Mouse (Mus musculus) limb, embryonic 14.5 days (tissue): ENCODE measurements at regions not wholly inside any gene's neighbourhood (a gene's known extent, or its start where the extent isn't known, plus 50 kb on each side); places are given as distances from the start of the nearest gene placed in this dataset.

Experiments used
- ATAC-seq: fragments of 200-750 bp; cut with Nextera tagmentation; 2 replicates; pipeline ENCODE4 v1.8.0; 2017; ENCODE audit warnings: low read depth, moderate number of reproducible peaks, moderate TSS enrichment; ENCODE audit not compliant: low FRiP score
- DNase-seq: peaks from one replicate; pipeline ENCODE4 v3.0.0-alpha.2; 2015; ENCODE audit warnings: low spot score
- H3K27ac ChIP-seq: fragments of 300-500 bp; sonication (generic); replicated peaks from 2 replicates; pipeline ENCODE4 v1.5.1; 2014; ENCODE audit warnings: low read depth, mild to moderate bottlenecking, low read length, moderate library complexity, mixed read lengths
- H3K27me3 ChIP-seq: fragments of 300-500 bp; sonication (generic); 2 replicates; pipeline ENCODE4 v1.6.1; 2014; ENCODE audit warnings: low read length, mixed read lengths; ENCODE audit not compliant: control insufficient read depth, insufficient read depth
- H3K36me3 ChIP-seq: fragments of 300-500 bp; sonication (generic); 2 replicates; pipeline ENCODE4 v1.6.1; 2014; ENCODE audit warnings: mild to moderate bottlenecking, low read length, moderate library complexity, mixed read lengths; ENCODE audit not compliant: control insufficient read depth, insufficient read depth
- H3K4me1 ChIP-seq: fragments of 300-500 bp; sonication (generic); 2 replicates; pipeline ENCODE4 v1.6.1; 2014; ENCODE audit warnings: antibody characterized with exemption, low read length, mixed read lengths; ENCODE audit not compliant: control insufficient read depth, insufficient read depth
- H3K4me2 ChIP-seq: fragments of 300-500 bp; sonication (generic); replicated peaks from 2 replicates; pipeline ENCODE4 v1.6.1; 2014; ENCODE audit warnings: low read depth, mild to moderate bottlenecking, low read length, moderate library complexity; ENCODE audit not compliant: severe bottlenecking
- H3K4me3 ChIP-seq: fragments of 300-500 bp; sonication (generic); replicated peaks from 2 replicates; pipeline ENCODE4 v1.5.1; 2014; ENCODE audit warnings: low read length
- H3K9ac ChIP-seq: fragments of 300-500 bp; sonication (generic); 2 replicates; pipeline ENCODE4 v1.6.1; 2014; ENCODE audit warnings: mild to moderate bottlenecking, low read depth, low read length, moderate library complexity; ENCODE audit not compliant: severe bottlenecking
- H3K9me3 ChIP-seq: fragments of 300-500 bp; sonication (generic); 2 replicates; pipeline ENCODE4 v1.6.1; 2016; ENCODE audit warnings: low read length; ENCODE audit not compliant: control insufficient read depth
- POLR2A ChIP-seq: fragments of 200-500 bp; IDR thresholded peaks from 2 replicates; pipeline ENCODE4 v1.8.0; 2012; ENCODE audit warnings: inconsistent platforms, mild to moderate bottlenecking, moderate library complexity, borderline replicate concordance; ENCODE audit not compliant: insufficient read depth, insufficient read length; ENCODE audit errors: extremely low read depth
- WGBS: fragments of 180-500 bp; shearing (Covaris S2); extraction: QIAGEN DNeasy Blood & Tissue Kit; methylation state at CpG from one replicate; pipeline ENCODE4 v1.1.7; 2014; 5-methylcytosine and 5-hydroxymethylcytosine counted together

DNA sequence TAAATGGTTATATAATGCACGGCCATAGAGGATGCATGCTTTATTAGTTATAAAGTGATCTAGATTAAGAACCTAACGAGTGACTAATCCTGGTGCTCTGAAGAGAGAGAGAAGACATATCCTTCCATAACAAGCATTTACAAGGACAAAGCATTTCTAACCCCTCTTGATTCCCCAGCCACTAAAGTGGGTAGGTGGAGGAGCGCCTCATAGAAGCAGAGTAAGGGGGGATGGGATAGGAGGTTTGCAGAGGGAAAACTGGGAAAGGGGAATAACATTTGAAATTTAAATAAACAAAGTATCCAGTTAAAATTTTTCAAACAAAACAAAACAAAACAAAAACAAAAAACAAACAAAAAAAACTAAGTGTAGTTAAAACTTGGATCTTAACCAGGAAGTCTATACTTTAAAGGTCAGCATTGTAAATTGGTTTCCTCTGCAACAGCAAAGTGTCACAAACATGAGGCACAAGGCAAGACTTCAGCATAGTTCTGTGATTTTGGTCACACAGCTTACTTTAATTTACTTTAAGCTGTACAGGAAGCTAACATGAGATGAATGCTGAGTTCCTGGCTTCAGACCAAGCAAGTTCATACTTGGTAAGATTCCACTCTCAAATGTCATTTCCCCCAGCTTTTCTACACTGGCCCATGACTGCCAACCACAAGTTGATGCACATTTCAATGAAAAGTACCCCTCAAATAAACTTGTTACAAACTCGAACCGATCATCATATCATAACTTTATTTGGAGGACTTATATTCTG lies 109.9 kb downstream of the Ube2e3 start:
- no peak overlapping the region for H3K4me3 ChIP-seq
- no peaks in the 10 kb centered on the region for H3K4me1 ChIP-seq
- 63% methylated on average over 5 of the region's 5 CpGs for WGBS
- ATAC-seq (no peak), DNase-seq (peak; percentile 68)
- no peak for TF ChIP-seq POLR2A
- H3K36me3 ChIP-seq, result no peaks in the 10 kb centered on the region
- no peak overlapping the region for H3K9ac ChIP-seq
- H3K9me3 ChIP-seq, result no peaks in the 10 kb centered on the region
- no peaks in the 10 kb centered on the region for H3K27me3 ChIP-seq
- no peak overlapping the region for H3K4me2 ChIP-seq
- no peak overlapping the region for H3K27ac ChIP-seq

DNA sequence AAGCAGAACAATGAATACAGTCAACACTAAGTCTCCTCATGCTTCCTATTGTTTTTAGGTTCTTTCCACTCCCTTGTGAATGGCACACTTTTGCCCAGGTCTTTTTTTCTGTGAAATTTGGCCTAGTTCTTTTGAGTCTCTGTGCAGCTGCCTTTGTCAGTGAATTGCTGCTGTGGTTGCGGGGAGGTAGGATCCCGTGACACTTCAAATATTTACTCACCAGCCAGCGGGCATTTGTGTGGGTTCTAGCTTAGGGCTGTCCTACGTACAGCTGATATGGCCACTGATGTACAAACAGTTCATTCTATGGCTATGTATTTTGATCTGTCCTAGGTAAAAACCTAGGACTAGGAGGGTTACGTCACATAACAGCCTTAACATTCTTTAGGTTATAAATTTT lies 112.1 kb downstream of the Ube2e3 start:
- Histone ChIP-seq H3K9me3 (no peaks in the 10 kb centered on the region), H3K27me3 (no peaks in the 10 kb centered on the region), H3K9ac (no peak overlapping the region), H3K4me3 (no peak overlapping the region), H3K27ac (no peak overlapping the region), H3K4me2 (no peak overlapping the region), H3K4me1 (no peaks in the 10 kb centered on the region), H3K36me3 (no peaks in the 10 kb centered on the region)
- DNase-seq, result no peak
- no peak for ATAC-seq
- no peak for TF ChIP-seq POLR2A
- WGBS, result 77% methylated on average over 5 of the region's 5 CpGs

DNA sequence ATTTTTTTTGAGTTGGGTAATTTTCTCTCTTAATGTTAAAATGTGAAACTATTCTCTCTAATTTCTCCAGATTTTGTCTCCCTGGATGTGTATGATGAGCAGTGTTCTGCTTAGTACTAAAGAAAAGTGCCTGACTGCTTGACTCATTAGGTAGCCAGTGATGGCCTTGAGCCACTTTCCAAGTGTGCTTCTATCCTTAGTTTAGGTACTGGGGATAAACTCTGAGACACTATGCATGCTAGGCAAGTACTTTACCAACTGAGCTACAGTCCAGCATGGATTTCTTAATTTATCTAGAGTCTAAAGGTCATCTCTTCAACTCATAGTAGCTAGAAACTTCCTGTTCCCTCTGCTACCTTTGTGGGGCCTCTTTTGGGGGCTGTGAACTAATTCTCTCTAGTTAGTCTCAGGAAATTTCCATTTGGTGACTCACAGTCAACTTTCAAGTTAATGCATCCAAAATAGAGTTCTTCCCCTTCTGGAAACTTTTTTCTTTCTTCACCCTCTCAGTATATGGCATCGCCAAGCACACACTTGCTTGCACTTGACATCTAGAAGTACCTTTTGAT lies 112.8 kb downstream of the Ube2e3 start:
- ATAC-seq, result no peak
- Histone ChIP-seq H3K27me3 (no peaks in the 10 kb centered on the region), H3K4me3 (no peak overlapping the region), H3K27ac (no peak overlapping the region), H3K9me3 (no peaks in the 10 kb centered on the region), H3K9ac (no peak overlapping the region), H3K4me2 (no peak overlapping the region), H3K36me3 (no peaks in the 10 kb centered on the region), H3K4me1 (no peaks in the 10 kb centered on the region)
- WGBS, result 81% methylated on average over 1 of the region's 1 CpGs
- DNase-seq, result no peak
- TF ChIP-seq POLR2A, result no peak

DNA sequence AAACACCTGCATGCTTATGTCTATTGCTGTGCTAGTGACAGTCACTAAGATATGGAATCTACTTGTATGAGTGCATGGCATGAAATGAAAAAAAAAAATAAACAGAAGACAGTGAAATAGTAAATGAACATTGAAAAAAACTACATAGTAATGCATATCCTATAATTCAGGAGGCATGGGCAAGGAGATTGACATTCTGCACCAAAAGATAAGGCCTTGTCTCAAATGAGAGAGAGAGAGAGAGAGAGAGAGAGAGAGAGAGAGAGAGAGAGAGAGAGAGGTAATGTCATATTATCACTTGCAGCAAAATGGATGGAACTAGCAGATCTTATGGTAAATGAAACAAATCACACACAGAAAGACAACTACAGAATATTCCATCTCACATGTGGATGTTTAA lies 115.4 kb downstream of the Ube2e3 start:
- H3K27ac ChIP-seq, result no peak overlapping the region
- TF ChIP-seq POLR2A, result no peak
- no peak for ATAC-seq
- H3K9me3 ChIP-seq, result no peaks in the 10 kb centered on the region
- H3K27me3 ChIP-seq, result no peaks in the 10 kb centered on the region
- no peak overlapping the region for H3K9ac ChIP-seq
- H3K4me1 ChIP-seq, result no peaks in the 10 kb centered on the region
- H3K36me3 ChIP-seq, result no peaks in the 10 kb centered on the region
- no peak overlapping the region for H3K4me3 ChIP-seq
- DNase-seq, result no peak
- no peak overlapping the region for H3K4me2 ChIP-seq

DNA sequence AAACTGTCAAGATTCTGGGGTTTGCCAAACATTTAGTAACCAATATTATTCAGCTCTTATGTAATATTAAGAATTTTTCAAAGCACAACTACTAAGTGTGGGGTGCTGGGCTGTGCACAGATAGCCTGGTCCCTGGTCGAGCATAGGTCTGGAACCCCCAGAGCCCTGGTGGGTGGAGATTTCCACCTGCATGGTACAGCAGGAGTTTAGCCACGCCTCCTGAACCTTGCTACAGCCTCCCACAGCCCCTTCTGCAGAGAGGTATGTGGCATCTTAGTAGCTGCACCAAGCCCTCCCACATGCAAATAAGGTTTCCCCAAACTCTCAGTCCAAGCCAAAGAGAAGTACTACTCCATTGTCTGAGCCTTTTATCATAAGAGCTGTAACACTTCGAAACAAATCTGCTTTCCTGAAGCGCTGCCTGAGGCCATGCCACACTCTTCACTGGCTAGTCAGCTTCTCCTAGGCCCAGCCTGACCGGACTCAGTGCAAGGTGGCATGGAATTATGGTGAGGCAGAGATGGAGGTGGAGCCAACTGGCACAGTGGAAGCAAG lies 116.1 kb downstream of the Ube2e3 start:
- TF ChIP-seq POLR2A, result no peak
- Histone ChIP-seq H3K9ac (no peak overlapping the region), H3K36me3 (no peaks in the 10 kb centered on the region), H3K27ac (no peak overlapping the region), H3K27me3 (no peaks in the 10 kb centered on the region), H3K4me3 (no peak overlapping the region), H3K9me3 (no peaks in the 10 kb centered on the region), H3K4me1 (no peaks in the 10 kb centered on the region), H3K4me2 (no peak overlapping the region)
- no peak for ATAC-seq
- no peak for DNase-seq
- WGBS, result 58% methylated on average over 5 of the region's 5 CpGs
